ENCODE assay signal across 8 mouse cellular contexts in genomic region chrX:75764135-75764793, GRCm38 (mm10).
A peak's percentile ranks its signal among the peaks of the same experiment; 100 is the strongest.
DNase-seq lines count a peak whose midpoint lies in the region; ATAC-seq lines count a peak whose summit lies in the region.

No protein-coding gene starts in this region.

- peak overlapping the region; percentile 91 for H3K27ac ChIP-seq in hindbrain, embryonic 10.5 days
- H3K27ac ChIP-seq in lung, embryonic 15.5 days = peak overlapping the region; percentile 92

- 13% methylated on average over 19 of the region's 19 CpGs for WGBS in hindbrain, embryonic 10.5 days
- WGBS in lung, embryonic 15.5 days = 11% methylated on average over 19 of the region's 19 CpGs

- H3K4me1 ChIP-seq in hindbrain, embryonic 10.5 days (replicated peaks) = peaks cover 6% of the 10 kb centered on the region; the same call in 1 of the 2 replicates
- no peaks in the 10 kb centered on the region for H3K4me1 ChIP-seq in lung, embryonic 15.5 days

- H3K9me3 ChIP-seq in hindbrain, embryonic 10.5 days = no peaks in the 10 kb centered on the region
- no peaks in the 10 kb centered on the region for H3K9me3 ChIP-seq in lung, embryonic 15.5 days

- peak; percentile 99 for ATAC-seq in frontal cortex, adult (ENCODE audit: low TSS enrichment)
- ATAC-seq in lung, embryonic 15.5 days (ENCODE audit: borderline replicate concordance, extremely low read depth, low FRiP score, low TSS enrichment) = peak; percentile 98

- peak; percentile 87 for DNase-seq in R1 (ENCODE audit: low read depth, low spot score)
- peak; percentile 63 for DNase-seq in cerebellum, adult 9-11 months
- DNase-seq in hindbrain, embryonic 10.5 days (ENCODE audit: low spot score) = peak; percentile 68
- peak; percentile 66 for DNase-seq in layer of hippocampus, adult 9-11 months
- DNase-seq in ovary, postnatal 10 days (ENCODE audit: low spot score) = peak; percentile 21
- peak; percentile 8 for DNase-seq in urinary bladder, postnatal 10 days (ENCODE audit: low spot score)

- no peaks in the 10 kb centered on the region for H3K27me3 ChIP-seq in hindbrain, embryonic 10.5 days (ENCODE audit: insufficient read depth, poor library complexity, severe bottlenecking)
- H3K27me3 ChIP-seq in lung, embryonic 15.5 days = no peaks in the 10 kb centered on the region

- H3K4me2 ChIP-seq in lung, embryonic 15.5 days = peak overlapping the region; percentile 56

- peak overlapping the region; percentile 58 for H3K4me3 ChIP-seq in hindbrain, embryonic 10.5 days
- peak overlapping the region; percentile 54 for H3K4me3 ChIP-seq in lung, embryonic 15.5 days

- H3K36me3 ChIP-seq in hindbrain, embryonic 10.5 days = peaks cover 4% of the 10 kb centered on the region
- H3K36me3 ChIP-seq in lung, embryonic 15.5 days = no peaks in the 10 kb centered on the region

- peak overlapping the region; percentile 55 for H3K9ac ChIP-seq in lung, embryonic 15.5 days

Comparison
In these comparisons a context has a peak if more than half of its experiments do, and no peak if none do; other contexts are left out.
1. Peak in every context shown above with its lines: DNase-seq, ATAC-seq, H3K4me3 ChIP-seq and H3K27ac ChIP-seq.
2. DNase-seq: peak in every context shown above with its lines; median percentile 87 in R1; 68 in hindbrain, embryonic 10.5 days; 66 in layer of hippocampus, adult 9-11 months; 63 in cerebellum, adult 9-11 months; 21 in ovary, postnatal 10 days; 8 in urinary bladder, postnatal 10 days.